Mouse (Mus musculus): Measurements from ENCODE around the gene Tmco2.
"Not testable (repeated sequence)": the region's sequence is repeated elsewhere in the genome, so short reads cannot be mapped to it uniquely, and the experiment has no call there.

Gene Tmco2

GRCm38 (mm10) chr4:121109126-121109525 is at the start of gene Tmco2:
Tmco2 (minus strand) TSS chr4:121109226.
- DNase-seq = no peak

- no peak for DNase-seq
Measured at GRCm38 (mm10) chr4:121103304-121103703, 5.7 kb downstream of the Tmco2 start.

GRCm38 (mm10) chr4:121097650-121098378 is 11.2 kb downstream of the Tmco2 start, which contains the start of gene Zmpste24:
Zmpste24 (minus strand) TSS chr4:121098241.
- peak; percentile 83 to 93 for DNase-seq

DNA sequence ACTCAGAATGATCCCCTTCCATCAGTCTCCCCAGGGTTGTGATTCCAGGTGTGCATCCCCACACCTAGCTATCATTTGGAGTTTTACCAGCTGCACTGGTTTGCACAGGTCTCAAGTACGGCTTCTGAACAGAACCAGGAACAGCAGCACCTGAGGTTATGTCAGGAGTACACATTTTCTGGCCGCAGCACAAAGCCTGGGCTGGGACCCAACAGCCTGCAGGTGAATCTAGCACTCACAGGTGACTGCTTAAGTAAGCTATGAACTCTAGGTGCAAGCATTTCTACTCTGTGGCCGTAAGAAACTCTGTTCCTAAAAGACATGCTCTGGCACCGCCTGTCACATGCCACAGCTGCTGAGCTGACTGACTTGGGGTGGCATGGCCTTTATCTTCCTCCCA is 18.8 kb downstream of the Tmco2 start:
- no peak for DNase-seq

GRCm38 (mm10) chr4:121088696-121089095 is 20.3 kb downstream of the Tmco2 start:
- no peak for DNase-seq

DNA sequence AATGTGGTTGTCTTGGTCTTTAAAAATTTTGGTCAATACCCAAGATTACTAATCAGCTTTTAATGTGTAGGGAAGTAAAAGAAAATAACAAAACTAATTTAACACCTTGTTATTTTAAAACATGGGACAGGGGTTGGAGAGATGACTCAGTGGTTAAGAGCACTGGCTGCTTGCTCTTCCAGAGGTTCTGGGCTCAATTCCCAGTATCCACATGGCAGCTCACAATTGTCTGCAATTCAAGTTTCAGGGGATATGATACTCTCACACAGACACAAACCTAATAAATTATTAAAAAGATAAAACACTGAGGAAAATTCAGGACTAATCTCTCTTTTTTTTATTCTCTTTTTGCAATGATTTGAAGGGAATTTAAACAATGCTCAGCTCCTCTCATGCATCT is 24.5 kb downstream of the Tmco2 start:
- DNase-seq = no peak

- DNase-seq = no peak
Measured at GRCm38 (mm10) chr4:121080395-121080794, 28.6 kb downstream of the Tmco2 start.

DNA sequence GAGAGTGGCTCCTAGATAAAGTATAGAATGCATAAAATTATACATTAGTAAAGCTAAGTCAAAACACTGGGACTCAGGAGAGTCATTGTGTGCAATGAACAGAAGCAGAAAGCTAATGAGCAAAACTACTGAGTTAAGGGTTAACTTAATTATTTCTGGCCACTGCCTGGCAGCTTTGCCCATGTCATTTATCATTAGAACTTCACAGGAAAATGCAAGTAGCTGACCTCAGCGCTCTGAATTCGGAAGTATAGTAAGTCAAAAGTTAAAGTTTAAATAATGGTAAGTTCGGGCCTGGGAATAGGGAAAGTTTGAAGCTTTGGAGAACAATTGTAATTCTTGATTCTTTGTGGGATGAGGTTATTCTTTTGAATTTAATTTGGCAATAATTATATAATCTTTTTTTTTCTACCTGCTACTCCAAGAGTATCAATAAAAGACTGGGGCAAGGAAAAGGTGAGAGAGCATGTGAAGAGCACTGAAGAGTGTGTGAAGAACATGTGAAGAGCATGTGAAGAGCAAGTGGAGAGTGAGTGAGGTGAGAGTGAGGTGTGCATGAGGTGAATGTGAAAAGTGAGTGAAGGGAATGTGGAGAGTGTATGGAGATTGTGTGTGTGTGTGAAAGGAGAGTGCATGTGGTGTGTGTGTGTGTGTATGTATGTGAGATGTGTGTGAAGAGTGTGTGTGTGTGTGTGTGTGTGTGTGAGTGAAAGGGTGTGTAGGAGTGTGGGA is 30.9 kb downstream of the Tmco2 start:
- no peak for DNase-seq

DNA sequence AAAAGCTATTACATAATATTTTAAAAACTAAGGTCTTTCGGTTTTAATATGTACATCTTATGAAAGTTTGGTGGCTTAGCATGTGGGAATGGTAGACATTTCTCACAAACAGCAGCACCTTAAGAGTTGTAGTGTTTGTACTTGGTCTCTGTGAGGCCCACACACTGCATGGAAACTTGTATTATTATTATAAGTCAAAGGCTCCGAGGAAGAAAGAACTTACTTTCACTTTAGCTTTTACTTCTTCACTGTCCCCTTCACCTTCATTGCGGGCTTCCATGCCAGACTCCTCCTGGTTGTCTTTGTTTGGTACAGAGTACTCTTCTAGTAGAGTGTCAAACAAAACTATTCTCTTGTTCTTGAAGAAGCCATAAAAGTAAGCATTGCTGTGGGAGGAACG is 34.8 kb downstream of the Tmco2 start:
- DNase-seq = no peak

DNA sequence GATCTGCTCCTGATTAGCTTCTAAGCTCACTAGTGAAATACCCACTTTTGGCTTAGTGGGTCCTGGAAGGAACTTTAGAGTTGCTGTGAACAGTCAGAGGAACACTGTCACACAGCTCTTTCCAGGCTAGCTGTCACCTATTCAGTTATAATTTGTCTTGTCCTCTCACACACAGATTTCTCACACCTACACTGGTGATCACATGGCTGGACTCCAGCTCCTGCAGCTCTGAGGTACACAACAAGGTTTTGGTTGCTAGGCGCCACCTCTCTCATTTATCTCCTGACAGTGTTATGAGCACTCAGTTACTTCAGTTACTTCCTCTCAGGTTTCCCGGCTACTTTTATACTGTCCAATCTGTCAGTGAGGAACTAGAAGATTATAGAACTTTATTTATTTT is 43.7 kb downstream of the Tmco2 start:
- DNase-seq = no peak

- DNase-seq = not testable (repeated sequence)
Measured at GRCm38 (mm10) chr4:121059218-121059617, 49.8 kb downstream of the Tmco2 start.

GRCm38 (mm10) chr4:121057032-121057431 is 52.0 kb downstream of the Tmco2 start:
- DNase-seq = no peak

GRCm38 (mm10) chr4:121056342-121056741 is 52.7 kb downstream of the Tmco2 start:
- DNase-seq = peak; percentile 25 to 44
